Comparison of ENCODE assay signal across 9 mouse cellular contexts in genomic region chr5:114657426-114657825, GRCm38 (mm10). TPM values are rescaled to one million over a fixed set of nuclear protein-coding genes. Genes with fewer than 3 reads are reported as not detected.
DNase-seq lines count a peak whose midpoint lies in the region; ATAC-seq and TF ChIP-seq lines count a peak whose summit lies in the region.
"Had no signal": no experiment of that assay in that cellular context is flagged by ENCODE, and none has a peak within 500 bp of the region (broad histone marks: within the 10 kb centered on the region; RNA-seq: fewer than 3 reads in every experiment).

No protein-coding gene starts in this region.

- intact Hi-C loops in heart, adult 2 months (cut with DNase I) = no loop called here

- H3K4me3 ChIP-seq in heart, adult 2 months = peak overlapping the region; percentile 51
- H3K4me3 ChIP-seq in embryonic facial prominence, embryonic 12.5 days = peak overlapping the region; percentile 50
- H3K4me3 ChIP-seq in intestine, embryonic 16.5 days (ENCODE audit: low read length) = peak overlapping the region; percentile 56
- no peak overlapping the region for H3K4me3 ChIP-seq in liver, embryonic 13.5 days (replicated peaks)

- DNase-seq in heart, adult 2 months = no peak
- no peak for DNase-seq in heart, postnatal 4 days
- no peak for DNase-seq in liver, embryonic 13.5 days
- no peak for DNase-seq in c-Kit-positive CD71-positive TER-119-positive erythroid progenitor cells, embryonic 14.5 days (ENCODE audit: low spot score)
- no peak for DNase-seq in layer of hippocampus, postnatal 14 days (ENCODE audit: low spot score in 2 of 2)
- no peak for DNase-seq in cerebellum, adult 11-12 months

- no peak for TF ChIP-seq EP300 in heart, adult 2 months (IDR thresholded peaks at IDR 0.05; ENCODE audit: insufficient read depth, low read depth, low read length)

- peak overlapping the region; percentile 57 for H3K27ac ChIP-seq in heart, adult 2 months
- H3K27ac ChIP-seq in embryonic facial prominence, embryonic 12.5 days = no peak overlapping the region
- H3K27ac ChIP-seq in intestine, embryonic 16.5 days (ENCODE audit: low read length) = no peak overlapping the region
- H3K27ac ChIP-seq in liver, embryonic 13.5 days = no peak overlapping the region

- WGBS in heart, adult 2 months = 29% methylated on average over 10 of the region's 10 CpGs
- 37% methylated on average over 10 of the region's 10 CpGs for WGBS in embryonic facial prominence, embryonic 12.5 days
- 39% methylated on average over 10 of the region's 10 CpGs for WGBS in intestine, embryonic 16.5 days
- 38% methylated on average over 10 of the region's 10 CpGs for WGBS in liver, embryonic 13.5 days (ENCODE audit: insufficient replicate concordance)

- no peak for TF ChIP-seq CTCF in heart, adult 2 months (IDR thresholded peaks at IDR 0.05)

- no peak for ATAC-seq in embryonic facial prominence, embryonic 12.5 days (ENCODE audit: insufficient number of reproducible peaks, insufficient read depth, low FRiP score, low TSS enrichment)
- no peak for ATAC-seq in intestine, embryonic 16.5 days
- ATAC-seq in liver, embryonic 13.5 days (ENCODE audit: low read depth) = no peak

- peak overlapping the region; percentile 68 for H3K9ac ChIP-seq in heart, adult 2 months (ENCODE audit: low read depth, low read length)
- H3K9ac ChIP-seq in embryonic facial prominence, embryonic 12.5 days = no peak overlapping the region
- no peak overlapping the region for H3K9ac ChIP-seq in intestine, embryonic 16.5 days (ENCODE audit: low read depth, low read length)
- no peak overlapping the region for H3K9ac ChIP-seq in liver, embryonic 13.5 days

- no peaks in the 10 kb centered on the region for H3K36me3 ChIP-seq in heart, adult 2 months (ENCODE audit: control insufficient read depth, insufficient read depth, low read length)
- no peaks in the 10 kb centered on the region for H3K36me3 ChIP-seq in embryonic facial prominence, embryonic 12.5 days
- H3K36me3 ChIP-seq in intestine, embryonic 16.5 days (ENCODE audit: control insufficient read depth, insufficient read depth, low read length) = no peaks in the 10 kb centered on the region
- no peaks in the 10 kb centered on the region for H3K36me3 ChIP-seq in liver, embryonic 13.5 days

- no peaks in the 10 kb centered on the region; the same call in 1 of the 2 replicates for H3K27me3 ChIP-seq in heart, adult 2 months (ENCODE audit: control insufficient read depth, insufficient read depth, low read length)
- peaks cover 51% of the 10 kb centered on the region for H3K27me3 ChIP-seq in embryonic facial prominence, embryonic 12.5 days
- peaks cover 18% of the 10 kb centered on the region for H3K27me3 ChIP-seq in intestine, embryonic 16.5 days (replicated peaks; ENCODE audit: control insufficient read depth, insufficient read depth, low read length)
- H3K27me3 ChIP-seq in liver, embryonic 13.5 days = peaks cover 66% of the 10 kb centered on the region
- H3K27me3 ChIP-seq: CH12.LX had no signal

- H3K4me1 ChIP-seq in heart, adult 2 months (ENCODE audit: control insufficient read depth, insufficient read depth, low read length) = peaks cover 11% of the 10 kb centered on the region
- H3K4me1 ChIP-seq in embryonic facial prominence, embryonic 12.5 days = peaks cover 4% of the 10 kb centered on the region; the same call in 1 of the 2 replicates
- peaks cover 12% of the 10 kb centered on the region; the same call in 1 of the 2 replicates for H3K4me1 ChIP-seq in intestine, embryonic 16.5 days (ENCODE audit: control insufficient read depth, insufficient read depth, low read length)
- H3K4me1 ChIP-seq in liver, embryonic 13.5 days (replicated peaks) = peaks cover 8% of the 10 kb centered on the region; the same call in 1 of the 2 replicates

- no peaks in the 10 kb centered on the region for H3K79me2 ChIP-seq in heart, adult 2 months (replicated peaks; ENCODE audit: control insufficient read depth, insufficient read depth, low read length)

- TF ChIP-seq POLR2A in heart, adult 2 months (IDR thresholded peaks at IDR 0.05; ENCODE audit: insufficient read depth, low read depth, low read length) = no peak

- no peaks in the 10 kb centered on the region for H3K9me3 ChIP-seq in embryonic facial prominence, embryonic 12.5 days
- H3K9me3 ChIP-seq in intestine, embryonic 16.5 days (ENCODE audit: control insufficient read depth, low read length) = no peaks in the 10 kb centered on the region
- no peaks in the 10 kb centered on the region for H3K9me3 ChIP-seq in liver, embryonic 13.5 days (replicated peaks)

- peak overlapping the region; percentile 88 for H3K4me2 ChIP-seq in embryonic facial prominence, embryonic 12.5 days (replicated peaks)
- peak overlapping the region; percentile 98 for H3K4me2 ChIP-seq in intestine, embryonic 16.5 days (ENCODE audit: low read depth, low read length)
- H3K4me2 ChIP-seq in liver, embryonic 13.5 days = peak overlapping the region; percentile 64; the same call in 1 of the 2 replicates

RNA-seq across cellular contexts. Expression of gene Trpv4, which starts 0.8 kb away (rescaled TPM):
- total RNA-seq in heart, adult 2 months (2021) = 1 to 10 TPM; 3.6 to 5.1 TPM
- 4.6 and 7.5 TPM in 2 replicates for polyA plus RNA-seq in heart, adult 2 months (2012; rRNA removed)
- 1 to 10 TPM; 2.8 to 3.1 TPM for total RNA-seq in heart, postnatal 4 days (2021)
- 3.2 and 3.5 TPM in 2 replicates for polyA plus RNA-seq in embryonic facial prominence, embryonic 12.5 days (2016; fragmentation: Nextera tagmentation; extraction: Ambion mirVana)
- 0.73 and 0.93 TPM in 2 replicates for polyA plus RNA-seq in intestine, embryonic 16.5 days (2015; fragmentation: Nextera tagmentation; extraction: Ambion mirVana)
- 0.17 and 0.23 TPM in 2 replicates for polyA plus RNA-seq in liver, embryonic 13.5 days (2015; fragmentation: Nextera tagmentation; extraction: Ambion mirVana)
- total RNA-seq in layer of hippocampus, postnatal 14 days (2021) = 1 to 10 TPM; 2.2 to 5.7 TPM
- total RNA-seq: CH12.LX had no signal

RNA-seq across cellular contexts. Expression of gene Gltp, which starts 33.4 kb away (rescaled TPM):
- total RNA-seq in heart, adult 2 months (2021) = 10 to 100 TPM; 14.2 to 17.0 TPM
- polyA plus RNA-seq in heart, adult 2 months (2012; rRNA removed) = 36.3 and 37.8 TPM in 2 replicates
- total RNA-seq in heart, postnatal 4 days (2021) = 10 to 100 TPM; 24.4 to 26.8 TPM
- polyA plus RNA-seq in embryonic facial prominence, embryonic 12.5 days (2016; fragmentation: Nextera tagmentation; extraction: Ambion mirVana) = 63.0 and 64.5 TPM in 2 replicates
- 100 and 103 TPM in 2 replicates for polyA plus RNA-seq in intestine, embryonic 16.5 days (2015; fragmentation: Nextera tagmentation; extraction: Ambion mirVana)
- polyA plus RNA-seq in liver, embryonic 13.5 days (2015; fragmentation: Nextera tagmentation; extraction: Ambion mirVana) = 36.1 and 41.7 TPM in 2 replicates
- total RNA-seq in layer of hippocampus, postnatal 14 days (2021) = 10 to 100 TPM; 49.7 to 55.7 TPM

RNA-seq across cellular contexts. Expression of gene Tchp, which starts 50.1 kb away (rescaled TPM):
- total RNA-seq in heart, adult 2 months (2021) = 1 to 10 TPM; 3.4 to 4.0 TPM
- 6.1 and 8.5 TPM in 2 replicates for polyA plus RNA-seq in heart, adult 2 months (2012; rRNA removed)
- 1 to 10 TPM; 5.3 to 6.8 TPM for total RNA-seq in heart, postnatal 4 days (2021)
- 18.8 and 21.7 TPM in 2 replicates for polyA plus RNA-seq in embryonic facial prominence, embryonic 12.5 days (2016; fragmentation: Nextera tagmentation; extraction: Ambion mirVana)
- polyA plus RNA-seq in intestine, embryonic 16.5 days (2015; fragmentation: Nextera tagmentation; extraction: Ambion mirVana) = 5.8 and 8.2 TPM in 2 replicates
- polyA plus RNA-seq in liver, embryonic 13.5 days (2015; fragmentation: Nextera tagmentation; extraction: Ambion mirVana) = 4.4 and 4.8 TPM in 2 replicates
- 10 to 100 TPM; 12.1 to 13.1 TPM for total RNA-seq in layer of hippocampus, postnatal 14 days (2021)
